Mouse (Mus musculus) olfactory bulb, adult 2 months (tissue): ENCODE data around the gene Tmem106a. TPM values are rescaled to one million over a fixed set of nuclear protein-coding genes. Genes with fewer than 3 reads are reported as not detected.
A peak's percentile ranks its signal among the peaks of the same experiment; 100 is the strongest.
"Not testable (repeated sequence)": the region's sequence is repeated elsewhere in the genome, so short reads cannot be mapped to it uniquely, and the experiment has no call there.

Source experiments
- H3K27ac ChIP-seq: fragments of 200-500 bp; 2 replicates; pipeline ENCODE4 v1.5.1; 2012; ENCODE audit warnings: low read depth, low read length; ENCODE audit not compliant: insufficient read depth
- H3K4me1 ChIP-seq: fragments of 200-500 bp; 2 replicates; pipeline ENCODE4 v1.6.1; 2012; ENCODE audit warnings: low read length; ENCODE audit not compliant: control insufficient read depth, insufficient read depth
- H3K4me3 ChIP-seq: fragments of 200-500 bp; 2 replicates; pipeline ENCODE4 v1.5.1; 2012; ENCODE audit warnings: mild to moderate bottlenecking, low read depth, low read length, moderate library complexity; ENCODE audit not compliant: insufficient read depth
- CTCF ChIP-seq: fragments of 200-500 bp; IDR thresholded peaks from 2 replicates; pipeline ENCODE4 v1.5.1; 2012; ENCODE audit warnings: low read depth, mild to moderate bottlenecking, low read length, moderate library complexity; ENCODE audit not compliant: insufficient read depth
- POLR2A ChIP-seq: fragments of 200-500 bp; IDR thresholded peaks from 2 replicates; pipeline ENCODE4 v1.6.1; 2012; ENCODE audit warnings: mild to moderate bottlenecking, low read depth, low read length, moderate library complexity; ENCODE audit not compliant: insufficient read depth
- WGBS: fragments of 180-500 bp; shearing (Covaris S2); methylation state at CpG from one replicate; pipeline ENCODE4 v1.1.7; 2018; 5-methylcytosine and 5-hydroxymethylcytosine counted together
- polyA plus RNA-seq: library from polyadenylated mRNA; stranded (reverse); fragments of >200 nt; gene quantifications from 2 replicates; pipeline ENCODE4 v1.2.4, GENCODE M21; 2012; ENCODE audit warnings: low replicate concordance; ENCODE audit not compliant: missing spikeins, insufficient read depth, insufficient read length

Tmem106a gene
- polyA plus RNA-seq, 1 experiment, result not detected

DNA sequence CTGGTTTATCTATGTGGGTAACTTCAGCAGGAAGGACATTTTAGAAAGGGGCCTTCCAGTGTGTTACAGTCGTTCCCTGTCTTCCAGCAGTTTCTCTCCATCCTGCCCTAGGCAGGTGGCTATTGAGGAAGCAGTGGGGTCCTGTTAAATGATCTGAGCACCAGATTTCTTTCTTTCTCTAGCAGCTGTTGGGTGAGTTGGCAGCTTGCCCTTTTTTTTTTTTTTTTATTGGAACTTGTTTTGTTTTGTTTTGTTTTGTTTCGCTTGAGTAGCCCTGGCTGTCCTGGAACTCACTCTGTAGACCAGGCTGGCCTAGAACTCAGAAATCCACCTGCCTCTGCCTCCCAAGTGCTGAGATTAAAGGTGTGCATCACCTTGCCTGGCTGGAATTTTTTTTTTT, 25.1 kb upstream of the Tmem106a start:
- 24% methylated on average over 2 of the region's 2 CpGs for WGBS
- no peak for TF ChIP-seq CTCF

DNA sequence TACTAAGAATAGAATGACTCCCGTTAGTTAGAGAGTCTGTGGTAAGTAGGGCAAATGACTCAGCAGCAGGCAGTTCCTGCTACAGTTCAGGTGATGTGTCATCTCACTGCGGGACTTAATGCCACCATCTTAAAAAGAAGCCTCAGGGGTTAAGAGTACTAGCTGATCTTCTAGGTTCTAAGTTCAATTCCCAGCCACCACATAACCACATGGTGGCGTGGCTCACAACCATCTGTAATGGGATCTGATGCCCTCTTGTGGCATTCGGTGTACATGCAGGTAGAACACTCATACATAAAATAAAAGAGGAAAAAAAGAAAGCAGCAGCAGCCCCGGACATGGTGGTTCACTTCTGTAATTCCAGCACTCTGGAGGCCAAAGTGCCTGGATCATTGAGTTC, 19.7 kb upstream of the Tmem106a start:
- no peak overlapping the region for H3K27ac ChIP-seq
- WGBS, result 13% methylated on average over 5 of the region's 5 CpGs
- no peak for TF ChIP-seq POLR2A
- TF ChIP-seq CTCF, result no peak
- H3K4me3 ChIP-seq, result no peak overlapping the region
- no peaks in the 10 kb centered on the region for H3K4me1 ChIP-seq

More for the DNA sequence above, 25.1 kb upstream of the Tmem106a start:
- H3K4me1 ChIP-seq, result peaks cover 3% of the 10 kb centered on the region; the same call in 1 of the 2 replicates
- H3K4me3 ChIP-seq, result no peak overlapping the region
- H3K27ac ChIP-seq, result no peak overlapping the region

DNA sequence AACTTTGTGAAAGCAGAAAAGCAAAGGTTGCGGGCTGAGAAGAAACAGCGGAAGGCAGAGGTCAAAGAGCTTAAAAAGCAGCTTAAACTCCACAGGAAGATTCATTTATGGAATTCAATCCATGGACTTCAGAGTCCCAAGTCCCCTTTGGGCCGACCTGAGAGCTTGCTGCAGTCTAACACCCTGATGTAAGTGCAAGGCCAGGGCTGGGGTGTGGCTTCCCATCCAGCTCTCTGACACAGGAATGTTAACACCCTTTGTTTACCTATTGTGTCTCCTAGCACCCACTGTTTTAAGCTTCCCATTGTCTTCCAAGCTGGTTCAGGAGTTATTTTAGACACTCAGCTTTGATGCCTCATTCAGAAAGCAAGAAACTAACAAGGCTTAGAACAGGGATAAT, 13.6 kb upstream of the Tmem106a start:
- TF ChIP-seq CTCF (no peak), POLR2A (no peak)
- 76% methylated on average over 3 of the region's 3 CpGs for WGBS

DNA sequence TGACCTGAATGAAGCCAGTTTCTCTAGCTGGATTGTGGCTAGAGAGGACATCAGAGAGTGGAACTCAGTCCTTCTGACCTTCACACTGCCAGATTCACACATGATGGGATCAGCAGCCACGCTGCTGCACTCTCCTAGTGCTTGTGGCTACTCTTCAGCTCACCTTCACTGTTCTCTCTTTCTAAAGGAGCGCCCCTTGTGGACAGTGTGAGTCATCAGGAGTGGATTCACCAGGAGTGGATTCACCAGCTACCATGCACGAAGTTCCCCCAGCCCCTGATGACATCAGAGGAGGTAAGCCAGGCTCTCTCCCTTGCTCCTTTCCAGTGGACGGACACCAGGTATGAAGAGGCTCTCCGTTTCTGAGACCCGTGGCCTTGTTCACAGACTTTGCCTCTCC, 5.9 kb upstream of the Tmem106a start:
- H3K4me3 ChIP-seq, result no peak overlapping the region
- no peaks in the 10 kb centered on the region for H3K4me1 ChIP-seq
- no peak overlapping the region for H3K27ac ChIP-seq
- 74% methylated on average over 6 of the region's 6 CpGs for WGBS
- TF ChIP-seq CTCF (no peak), POLR2A (no peak)

More for the DNA sequence above, 13.6 kb upstream of the Tmem106a start:
- peaks cover 5% of the 10 kb centered on the region; the same call in 1 of the 2 replicates for H3K4me1 ChIP-seq
- H3K4me3 ChIP-seq, result no peak overlapping the region
- no peak overlapping the region for H3K27ac ChIP-seq

DNA sequence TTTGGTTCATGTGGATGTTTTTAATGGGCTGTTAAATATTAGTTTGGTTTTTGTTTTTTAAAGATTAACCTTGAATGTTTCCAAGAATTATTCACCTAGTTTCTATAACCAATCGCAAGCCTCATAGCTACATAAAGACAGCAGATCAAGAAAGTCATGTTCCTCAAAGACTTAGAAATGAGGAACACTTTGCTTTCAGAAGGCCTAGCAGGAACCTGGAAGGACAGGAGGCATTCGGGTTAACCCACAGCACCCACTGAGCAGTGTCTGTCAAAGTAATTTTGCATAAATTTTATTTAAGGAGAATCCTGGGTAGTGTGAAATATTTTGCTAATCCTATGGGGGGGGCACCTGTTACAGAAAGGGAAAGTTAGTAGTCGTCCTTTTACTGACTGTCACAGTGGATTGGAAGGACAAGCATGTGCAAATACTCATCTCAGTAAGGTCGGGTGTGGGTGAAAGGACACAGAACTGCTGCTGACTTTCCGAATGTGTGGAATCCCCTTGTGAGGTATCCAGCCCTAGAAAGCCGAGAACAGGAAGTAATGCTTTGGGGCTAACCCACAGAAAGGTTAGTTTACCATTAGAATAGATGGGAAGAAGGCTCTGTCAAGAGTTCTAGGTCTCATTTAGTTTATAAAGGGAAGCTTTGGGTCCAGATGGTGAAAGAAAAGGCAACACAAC, 819 bp upstream of the Tmem106a start:
- H3K27ac ChIP-seq, result no peak overlapping the region
- H3K4me3 ChIP-seq, result no peak overlapping the region
- TF ChIP-seq POLR2A (no peak), CTCF (no peak)
- H3K4me1 ChIP-seq, result no peaks in the 10 kb centered on the region
- WGBS, result 81% methylated on average over 6 of the region's 6 CpGs

DNA sequence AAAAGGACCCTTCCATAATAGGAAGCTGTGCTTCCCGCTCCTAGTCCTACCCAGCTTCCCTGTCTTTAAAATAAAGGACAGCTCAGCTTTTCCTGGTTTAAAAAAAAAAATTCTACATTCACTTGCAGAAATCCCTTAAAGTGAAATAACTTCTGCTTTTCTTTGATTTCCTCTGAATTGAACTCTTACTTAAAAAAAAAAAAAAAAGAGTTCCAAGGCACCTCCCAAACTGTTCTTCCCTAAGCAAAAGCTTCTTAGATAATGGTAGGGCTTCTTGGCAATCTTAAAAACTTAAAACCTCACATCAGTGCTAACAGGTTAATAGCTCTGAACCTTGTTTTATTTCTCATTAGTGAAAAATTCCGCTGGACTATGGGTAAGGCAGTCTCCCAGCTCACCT, 1.2 kb downstream of the Tmem106a start:
- WGBS, result 79% methylated on average over 2 of the region's 2 CpGs
- no peak for TF ChIP-seq POLR2A
- no peak for TF ChIP-seq CTCF

DNA sequence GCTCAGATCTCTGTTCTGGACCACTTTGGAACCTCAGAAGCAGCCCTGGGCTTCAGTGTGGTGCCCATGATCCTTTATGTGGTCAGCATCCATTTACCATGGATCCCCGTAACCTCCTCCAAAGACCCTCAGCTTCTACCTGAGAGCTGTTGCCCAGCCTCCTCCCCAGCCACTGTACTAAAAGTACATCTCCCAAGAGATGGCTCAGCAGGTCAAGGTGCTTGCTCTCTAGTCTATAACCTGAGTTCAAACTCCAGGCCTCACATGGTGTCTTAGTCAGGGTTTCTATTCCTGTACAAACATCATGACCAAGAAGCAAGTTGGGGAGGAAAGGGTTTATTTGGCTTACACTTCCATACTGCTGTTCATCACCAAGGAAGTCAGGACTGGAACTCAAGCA, 3.0 kb downstream of the Tmem106a start:
- WGBS, result 100% methylated on average over 1 of the region's 1 CpGs
- not testable (repeated sequence) for H3K27ac ChIP-seq, H3K4me1 ChIP-seq, H3K4me3 ChIP-seq

More for the DNA sequence above, 1.2 kb downstream of the Tmem106a start:
- peaks cover 4% of the 10 kb centered on the region for H3K4me1 ChIP-seq
- no peak overlapping the region for H3K4me3 ChIP-seq
- H3K27ac ChIP-seq, result no peak overlapping the region

DNA sequence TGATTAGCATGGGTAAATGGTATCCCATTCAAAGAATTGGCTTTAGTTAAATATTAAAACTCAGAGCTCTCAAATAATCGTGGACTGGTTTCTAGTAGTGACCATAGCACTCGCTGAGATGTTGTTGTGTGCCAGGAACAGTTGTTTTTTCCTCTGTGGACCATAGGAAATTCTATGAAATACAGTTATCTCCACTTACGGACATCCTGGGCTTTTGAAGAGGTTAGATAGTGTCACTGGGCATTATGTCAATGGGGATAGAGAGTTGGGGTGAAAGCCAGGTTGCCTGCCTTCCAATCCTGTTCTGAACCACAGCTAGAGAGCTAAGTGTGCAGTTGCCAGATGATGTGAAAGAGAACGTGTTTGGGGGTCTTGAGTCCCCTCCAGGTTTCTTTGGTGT, 3.8 kb downstream of the Tmem106a start:
- Histone ChIP-seq H3K4me3 (no peak overlapping the region), H3K4me1 (peaks cover 4% of the 10 kb centered on the region), H3K27ac (no peak overlapping the region)
- TF ChIP-seq CTCF (no peak), POLR2A (no peak)
- 86% methylated on average over 4 of the region's 4 CpGs for WGBS

DNA sequence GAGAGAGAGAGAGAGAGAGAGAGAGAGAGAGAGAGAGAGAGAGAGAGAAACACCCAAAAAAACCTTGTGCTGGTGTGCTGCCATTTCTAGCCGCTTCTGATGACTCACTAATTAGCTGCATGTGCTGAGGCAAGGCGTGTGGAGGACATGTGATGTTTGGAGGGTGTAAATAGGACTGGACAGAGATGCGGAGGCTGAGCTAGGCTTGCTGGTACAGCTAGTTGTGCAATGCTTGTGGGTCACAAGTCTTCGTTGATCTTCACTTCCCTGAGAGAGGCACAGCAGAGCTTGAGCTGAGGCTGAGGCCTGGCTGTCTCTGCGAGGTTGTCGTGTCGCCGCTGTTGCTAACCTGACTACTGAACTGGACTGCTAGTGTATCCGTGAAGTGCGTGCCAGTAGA, 5.6 kb downstream of the Tmem106a start:
- no peak overlapping the region for H3K4me3 ChIP-seq
- H3K4me1 ChIP-seq, result peaks cover 4% of the 10 kb centered on the region
- TF ChIP-seq CTCF (no peak), POLR2A (no peak)
- 67% methylated on average over 10 of the region's 10 CpGs for WGBS
- H3K27ac ChIP-seq, result peak overlapping the region; percentile 41; the same call in 1 of the 2 replicates

DNA sequence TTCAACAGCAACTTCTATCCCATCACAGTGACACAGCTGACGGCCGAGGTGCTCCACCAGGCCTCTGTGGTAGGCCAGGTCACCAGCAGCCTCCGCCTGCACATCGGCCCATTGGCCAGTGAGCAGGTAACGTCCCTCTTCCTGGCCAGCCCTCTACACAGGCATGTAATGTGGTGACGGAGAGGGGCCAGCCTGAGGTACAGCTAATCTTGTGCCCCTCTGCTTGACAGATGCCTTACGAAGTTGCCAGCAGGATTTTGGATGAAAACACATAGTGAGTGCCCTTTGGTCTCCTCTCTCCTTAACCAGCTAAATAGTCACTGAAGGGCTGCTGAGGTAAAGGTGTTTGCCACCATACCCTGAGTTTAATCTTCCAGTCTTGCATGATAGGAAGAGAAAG, 6.8 kb downstream of the Tmem106a start:
- WGBS, result 96% methylated on average over 7 of the region's 7 CpGs
- Histone ChIP-seq H3K4me1 (peaks cover 4% of the 10 kb centered on the region), H3K27ac (no peak overlapping the region), H3K4me3 (no peak overlapping the region)
- TF ChIP-seq CTCF, result no peak
- TF ChIP-seq POLR2A, result no peak
